Mouse (Mus musculus) layer of hippocampus, adult 11-12 months (tissue): ENCODE measurements around the gene Slc6a15.

Experiments used
- DNase-seq: peaks from one replicate; pipeline ENCODE4 v3.0.0; 2022; ENCODE audit warnings: low spot score

Gene Slc6a15

GRCm38 (mm10) chr10:103367371-103368295 lies at the start of gene Slc6a15:
Gene Slc6a15 (plus strand): TSS chr10:103367783.
- peak; percentile 53 for DNase-seq

- DNase-seq, result no peak
These were observed 45.6 kb upstream of the Slc6a15 start for GRCm38 (mm10) chr10:103321941-103322340.

DNA sequence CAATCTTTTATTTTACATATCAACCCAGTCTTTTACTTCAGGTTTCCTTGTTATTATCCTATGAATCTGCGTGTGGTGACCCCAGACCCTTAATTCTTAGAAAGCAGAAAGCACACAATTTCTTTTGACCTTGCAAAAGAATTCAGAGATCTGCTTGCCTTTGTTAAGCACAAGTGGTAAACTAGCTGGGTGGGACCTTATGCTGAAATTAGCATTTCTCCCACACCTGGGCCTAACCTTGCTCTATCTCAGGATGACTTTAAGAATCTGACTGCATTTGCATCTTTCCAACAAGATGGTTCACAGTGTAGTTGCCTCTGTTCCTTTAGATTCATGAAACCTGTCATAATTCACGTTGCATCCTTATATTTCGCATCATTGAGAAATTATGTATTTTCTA lies 44.2 kb upstream of the Slc6a15 start:
- no peak for DNase-seq

DNA sequence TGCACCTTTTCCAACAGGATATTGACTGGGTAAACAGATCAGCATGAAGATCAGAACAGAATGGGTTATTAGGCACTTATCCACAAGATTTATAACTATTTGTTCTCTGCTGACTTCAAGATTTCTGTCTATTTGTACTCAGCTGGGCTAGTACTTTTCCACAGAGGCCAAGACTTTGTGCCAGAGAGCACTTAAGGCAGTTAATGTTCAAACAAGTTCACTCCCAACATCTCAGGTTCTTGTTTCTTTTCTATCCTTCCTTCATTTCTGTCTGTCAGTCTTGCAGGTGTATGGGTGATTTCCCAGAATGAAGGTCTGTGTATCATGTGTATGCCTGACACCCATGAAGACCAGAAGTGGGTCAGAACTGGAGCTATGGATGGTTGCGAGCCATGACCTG lies 33.3 kb upstream of the Slc6a15 start:
- DNase-seq, result no peak

DNA sequence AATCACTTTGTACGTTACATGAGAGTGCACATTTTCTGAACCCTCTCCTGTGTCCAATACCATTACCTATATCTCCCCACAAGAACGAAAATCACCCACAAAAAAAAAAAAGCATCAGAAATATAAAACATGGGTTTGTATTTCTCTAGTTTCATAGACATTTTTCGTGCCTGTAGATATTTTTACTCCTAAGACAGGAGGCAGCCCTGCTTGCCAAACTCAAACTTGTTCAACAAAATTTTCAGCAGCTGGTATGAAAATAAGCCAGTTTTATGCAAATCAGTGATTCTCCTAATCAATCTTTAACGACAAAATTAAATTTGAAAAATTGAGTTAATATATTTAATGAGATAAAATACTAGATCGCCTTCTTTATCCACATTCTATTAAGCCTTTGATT lies 27.7 kb upstream of the Slc6a15 start:
- DNase-seq, result peak; percentile 15

- no peak for DNase-seq
These were observed 20.8 kb upstream of the Slc6a15 start for GRCm38 (mm10) chr10:103346797-103347196.

DNA sequence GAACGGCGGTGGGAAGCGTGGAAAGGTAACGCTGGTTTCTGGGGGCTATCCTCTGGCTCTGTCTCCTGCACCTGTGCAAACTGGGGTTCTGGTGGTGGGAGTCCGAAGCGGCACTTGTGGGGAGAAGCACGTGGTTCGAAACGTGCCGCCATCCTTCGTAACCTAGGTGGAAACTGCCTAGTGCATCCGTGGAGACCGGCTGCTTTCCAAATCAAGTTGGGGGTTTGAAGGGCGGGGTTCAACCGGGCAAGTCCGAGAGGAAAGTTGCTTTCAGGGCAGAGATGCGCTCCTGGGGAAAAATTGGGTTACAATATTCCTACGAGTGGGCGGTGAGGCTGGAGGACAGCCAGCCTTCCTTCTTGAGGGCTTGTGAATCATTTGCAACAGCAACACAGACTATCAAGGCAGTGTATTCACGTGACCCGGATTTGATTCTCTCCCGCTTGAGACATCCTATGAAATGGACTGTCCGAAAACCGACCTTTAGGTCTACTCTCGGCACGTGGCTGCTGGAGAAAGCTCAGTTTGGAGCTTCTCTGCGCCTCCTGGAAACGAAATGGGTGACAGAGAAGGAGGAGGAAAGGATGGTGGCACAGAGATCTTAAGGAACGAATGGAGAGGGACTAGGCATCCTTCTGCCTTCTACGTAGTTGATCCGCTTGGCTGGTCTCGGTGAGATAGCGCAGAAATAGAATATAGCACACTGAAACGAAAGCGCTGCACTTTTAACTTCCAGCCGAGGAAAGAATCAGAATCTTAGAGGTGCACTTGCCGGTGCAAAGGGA lies 905 bp downstream of the Slc6a15 start:
- peak; percentile 57 for DNase-seq

GRCm38 (mm10) chr10:103369081-103369420 lies 1.5 kb downstream of the Slc6a15 start:
- DNase-seq, result peak; percentile 63

- peak; percentile 73 for DNase-seq
These were observed 34.6 kb downstream of the Slc6a15 start for GRCm38 (mm10) chr10:103402171-103402570.

DNA sequence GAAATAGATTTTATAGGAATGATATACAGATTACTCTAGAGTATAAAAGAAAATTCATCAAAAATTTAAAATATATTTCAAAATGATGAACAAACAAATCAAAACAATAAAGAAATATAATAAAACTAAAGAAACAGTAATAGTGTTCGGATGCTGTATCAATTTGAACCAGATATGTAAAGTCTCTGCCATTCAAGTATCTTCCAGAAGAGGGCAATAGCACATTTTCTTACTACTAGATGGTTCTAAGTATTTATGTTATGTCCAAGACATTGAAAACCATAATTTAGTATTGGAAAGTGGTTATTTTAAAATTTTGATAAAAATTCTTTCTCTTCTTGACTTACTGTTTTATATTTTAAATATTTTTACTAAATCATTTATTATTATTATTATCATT lies 60.1 kb downstream of the Slc6a15 start:
- DNase-seq, result no peak

GRCm38 (mm10) chr10:103442588-103442987 lies 75.0 kb downstream of the Slc6a15 start:
- no peak for DNase-seq

- peak; percentile 45 for DNase-seq
These were observed 75.5 kb downstream of the Slc6a15 start for GRCm38 (mm10) chr10:103443070-103443469.

- no peak for DNase-seq
These were observed 80.8 kb downstream of the Slc6a15 start for GRCm38 (mm10) chr10:103448340-103448739.

DNA sequence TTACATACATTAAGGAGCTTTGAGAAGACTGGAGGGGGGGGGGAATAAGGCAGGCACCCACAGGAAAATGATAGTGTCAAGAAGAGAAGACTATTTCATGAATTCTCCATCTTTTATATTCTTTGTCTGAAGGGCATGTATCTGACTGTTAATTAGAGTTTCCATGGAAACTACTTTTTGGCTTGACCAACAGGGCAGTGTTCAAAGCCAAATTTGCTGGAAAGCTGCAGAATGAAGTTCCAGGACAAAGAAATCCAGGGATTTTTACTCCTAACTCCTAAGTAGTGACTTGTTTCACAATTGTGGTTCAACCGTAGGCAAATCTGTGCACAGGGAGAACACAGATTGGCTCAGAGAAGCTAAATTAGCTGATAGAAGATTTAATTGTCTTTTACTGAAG lies 90.3 kb downstream of the Slc6a15 start:
- DNase-seq, result no peak
